Mouse (Mus musculus) layer of hippocampus, postnatal 10 days (tissue): Measurements from ENCODE around the gene Col4a1. TPM values are rescaled to one million over a fixed set of nuclear protein-coding genes. Genes with fewer than 3 reads are reported as not detected.

ENCODE experiments used
- DNase-seq, 2 experiments: peaks; one replicate each; pipeline ENCODE4 v3.0.0; 2021; ENCODE audit warnings: low spot score in 2 of 2
- total RNA-seq, 2 experiments: library from RNA; stranded (reverse); gene quantifications; 2 replicates each; pipeline ENCODE4 v1.2.3; 2021

Col4a1 gene
- total RNA-seq, 2 experiments from 2014 or later, result 125 to 139 TPM

DNA sequence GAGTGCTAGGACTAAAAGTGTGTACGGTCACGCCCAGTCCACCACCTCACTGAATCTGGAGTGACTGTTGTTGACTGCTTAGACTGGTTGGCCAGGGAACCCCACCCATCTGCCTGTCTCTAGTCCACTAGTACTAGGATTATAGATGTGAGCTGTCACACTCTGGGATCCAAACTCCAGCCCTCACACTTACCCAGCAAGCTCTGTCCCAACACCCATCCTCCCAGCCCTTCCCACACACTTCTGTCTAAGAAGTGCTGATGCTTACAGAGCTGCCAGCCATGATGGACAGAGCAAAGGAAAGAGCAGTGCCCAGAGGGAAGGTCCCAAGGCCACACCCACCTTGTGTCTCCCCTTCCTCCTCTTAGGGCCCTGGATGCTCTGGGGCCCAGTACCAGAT lies 127.0 kb downstream of the Col4a1 start:
- peak in 1 of 2 experiments; percentile 9 for DNase-seq

GRCm38 (mm10) chr8:11183611-11184031 lies 129.0 kb downstream of the Col4a1 start:
- peak in 1 of 2 experiments; percentile 10 for DNase-seq

GRCm38 (mm10) chr8:11182606-11183005 lies 130.0 kb downstream of the Col4a1 start:
- DNase-seq, result no peak

DNA sequence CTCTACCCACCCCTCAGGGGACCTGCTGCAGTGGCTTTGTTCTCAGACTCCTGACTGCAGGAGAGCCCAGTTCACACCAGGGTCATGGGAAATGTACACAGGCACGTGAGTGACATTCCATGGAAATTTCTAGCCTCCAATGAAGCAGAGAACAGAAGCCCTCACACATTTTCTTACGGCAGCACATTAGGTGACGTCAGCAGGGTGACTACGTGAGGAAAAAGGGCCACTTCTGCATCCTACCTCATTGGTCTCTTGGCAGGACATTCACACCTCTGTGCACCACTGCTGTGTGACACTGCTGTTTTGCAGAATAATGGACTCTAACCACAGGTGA lies 130.5 kb downstream of the Col4a1 start:
- no peak for DNase-seq

- DNase-seq, result no peak
Observed at GRCm38 (mm10) chr8:11181420-11182147, 131.0 kb downstream of the Col4a1 start.

DNA sequence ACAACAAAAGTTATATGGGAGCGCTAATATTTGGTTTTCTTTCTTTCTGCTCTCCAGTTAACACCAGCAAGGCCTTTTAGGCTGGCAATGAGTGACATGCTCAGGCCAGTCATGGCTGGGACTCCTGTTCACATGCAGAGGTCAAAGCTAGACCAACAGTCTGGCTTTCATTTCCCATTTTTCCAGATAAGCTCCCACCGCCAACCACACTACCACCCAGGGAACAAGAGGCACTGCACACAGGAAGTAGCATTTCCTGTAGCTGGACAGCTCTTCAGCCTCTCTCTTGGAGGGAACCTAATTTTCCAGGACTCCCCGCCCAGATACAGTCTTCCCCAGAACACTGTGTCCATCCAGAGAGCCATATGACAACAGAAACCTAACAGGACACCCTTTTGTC lies 132.8 kb downstream of the Col4a1 start:
- DNase-seq, result no peak

- DNase-seq, result no peak
Observed at GRCm38 (mm10) chr8:11176393-11176792, 136.2 kb downstream of the Col4a1 start.

DNA sequence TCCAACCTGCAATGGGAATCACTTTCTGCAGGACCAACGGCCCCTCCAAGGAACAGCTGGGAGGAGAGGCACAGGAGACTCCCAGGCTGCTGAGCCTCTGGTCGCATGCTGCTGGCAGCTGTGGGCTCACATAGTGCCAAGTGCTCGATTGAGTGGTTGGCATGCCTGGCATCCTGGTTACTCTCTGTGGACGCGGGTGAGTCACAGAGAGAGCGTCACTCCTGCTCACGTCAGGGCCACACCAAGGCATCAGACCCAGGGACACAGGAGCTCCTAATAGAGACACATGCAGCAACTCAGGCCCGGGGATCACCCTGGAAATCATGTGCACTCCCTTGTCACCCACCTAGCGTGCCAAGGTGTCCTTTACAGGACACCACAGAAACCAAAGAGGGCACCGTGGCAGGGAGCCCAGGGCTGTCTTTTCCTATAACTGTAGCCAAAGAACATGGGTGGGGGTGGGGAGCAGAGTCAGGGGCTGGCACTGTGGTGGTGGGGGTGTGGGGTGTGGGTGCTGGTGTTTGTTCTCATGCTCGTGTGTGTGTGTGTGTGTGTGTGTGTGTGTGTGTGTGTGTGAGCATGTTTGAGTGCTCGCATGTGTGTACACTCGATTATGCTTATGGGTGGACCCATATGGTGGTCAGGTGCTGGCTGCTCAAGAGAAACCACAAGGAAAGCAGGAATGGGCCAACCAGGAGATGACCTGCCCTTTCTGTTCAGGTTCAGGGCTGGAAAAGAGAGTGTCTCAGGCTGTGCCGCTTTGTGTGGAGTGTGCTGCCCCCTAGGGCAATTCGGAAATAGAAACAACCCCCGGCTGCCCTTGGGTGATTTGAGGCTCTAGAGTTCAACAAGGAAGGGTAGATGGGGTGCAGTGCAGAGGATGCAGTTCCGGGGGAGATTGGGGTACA lies 139.1 kb downstream of the Col4a1 start:
- DNase-seq, result peak; percentile 50 to 53

DNA sequence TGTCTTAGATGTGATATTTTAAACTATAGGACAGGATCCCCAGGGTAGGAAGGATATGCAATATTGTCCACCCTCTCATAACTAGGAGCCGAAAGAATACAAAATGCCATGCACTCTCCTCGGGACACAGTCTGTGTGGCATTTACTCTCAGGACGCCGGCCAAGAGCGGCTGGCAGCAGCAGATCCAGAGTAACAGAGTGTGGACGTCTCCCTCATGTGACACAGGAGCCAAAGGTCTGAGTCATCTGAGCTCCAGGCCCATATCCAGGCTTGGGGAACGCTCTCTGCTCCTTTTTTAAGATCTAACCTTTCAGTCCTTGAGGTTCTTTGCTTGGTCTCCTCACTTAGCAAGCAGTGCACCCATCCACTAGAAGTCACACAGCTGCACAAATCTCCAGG lies 141.1 kb downstream of the Col4a1 start:
- DNase-seq, result no peak

DNA sequence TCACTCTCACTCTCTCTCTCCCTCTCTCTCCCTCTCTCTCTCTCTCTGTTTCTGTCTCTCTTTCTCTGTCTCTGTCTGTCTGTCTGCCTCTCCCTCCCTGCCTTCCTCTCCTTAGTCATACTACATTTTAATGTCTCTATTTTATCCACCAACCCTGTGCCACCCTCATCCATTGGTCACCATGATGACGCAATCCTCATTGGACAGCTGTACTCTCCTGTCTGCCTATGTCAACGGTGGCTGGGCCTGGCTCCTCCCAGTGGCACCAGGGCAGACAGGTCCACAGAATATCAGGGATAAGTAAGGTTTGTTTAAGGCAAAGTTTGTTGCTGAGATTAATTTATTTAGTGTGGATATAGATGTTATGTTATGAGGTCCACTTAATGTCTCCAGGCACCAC lies 143.2 kb downstream of the Col4a1 start:
- DNase-seq, result no peak

DNA sequence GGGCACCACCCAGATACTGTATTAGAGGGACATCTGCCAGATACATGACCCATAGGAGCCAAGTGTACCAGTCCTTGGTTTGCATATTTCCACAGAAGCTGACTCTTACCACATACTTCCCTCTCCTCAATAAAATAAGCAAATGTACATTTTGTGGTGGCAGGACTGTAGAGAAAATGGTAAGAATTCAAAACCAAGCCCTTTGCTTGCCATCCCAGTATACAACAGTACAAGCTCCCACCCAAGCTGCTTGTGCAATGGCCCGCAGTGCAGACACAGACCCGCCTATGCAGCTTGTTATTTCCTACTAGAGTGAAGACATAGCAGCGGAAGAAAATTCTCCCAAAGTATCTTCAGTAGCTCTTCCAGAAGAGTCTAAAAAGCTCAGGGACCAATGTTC lies 143.8 kb downstream of the Col4a1 start:
- no peak for DNase-seq

DNA sequence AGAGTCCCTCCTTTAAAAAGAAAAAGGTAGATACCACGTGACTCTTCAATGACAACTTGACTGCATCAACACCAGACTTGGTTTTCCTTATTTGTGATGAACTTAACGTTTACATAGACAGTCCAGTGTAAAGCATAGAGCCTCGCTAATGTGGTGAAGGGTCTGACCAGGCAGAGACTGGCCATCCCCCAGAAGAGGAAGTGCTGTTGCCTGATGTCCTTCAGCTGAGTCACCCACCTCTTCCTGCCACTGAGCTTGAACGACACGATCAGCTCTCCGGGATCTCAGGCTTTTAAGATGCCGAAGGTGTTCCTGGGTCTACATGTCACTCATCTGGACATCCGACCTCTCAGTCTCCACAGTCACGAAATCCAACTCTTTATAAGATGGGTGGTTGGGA lies 144.7 kb downstream of the Col4a1 start:
- DNase-seq, result no peak

- no peak for DNase-seq
Observed at GRCm38 (mm10) chr8:11165592-11165991, 147.0 kb downstream of the Col4a1 start.

DNA sequence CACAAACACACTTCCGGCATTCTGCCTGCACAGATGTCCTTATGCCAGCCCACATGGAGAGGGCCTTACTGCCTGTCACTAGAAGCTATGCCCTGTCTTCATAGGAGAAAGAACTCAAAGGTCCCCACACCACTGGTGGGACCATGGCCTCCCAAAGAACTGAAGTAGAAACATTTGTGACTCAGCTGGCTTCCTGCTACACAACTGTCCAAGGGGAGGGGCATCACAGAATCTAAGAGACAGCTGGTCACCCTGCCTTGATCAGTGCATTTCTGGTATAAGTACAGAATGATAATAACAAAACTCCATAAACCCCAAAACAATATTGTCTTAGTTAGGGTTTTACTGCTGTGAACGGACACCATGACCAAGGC lies 156.3 kb downstream of the Col4a1 start:
- no peak for DNase-seq

DNA sequence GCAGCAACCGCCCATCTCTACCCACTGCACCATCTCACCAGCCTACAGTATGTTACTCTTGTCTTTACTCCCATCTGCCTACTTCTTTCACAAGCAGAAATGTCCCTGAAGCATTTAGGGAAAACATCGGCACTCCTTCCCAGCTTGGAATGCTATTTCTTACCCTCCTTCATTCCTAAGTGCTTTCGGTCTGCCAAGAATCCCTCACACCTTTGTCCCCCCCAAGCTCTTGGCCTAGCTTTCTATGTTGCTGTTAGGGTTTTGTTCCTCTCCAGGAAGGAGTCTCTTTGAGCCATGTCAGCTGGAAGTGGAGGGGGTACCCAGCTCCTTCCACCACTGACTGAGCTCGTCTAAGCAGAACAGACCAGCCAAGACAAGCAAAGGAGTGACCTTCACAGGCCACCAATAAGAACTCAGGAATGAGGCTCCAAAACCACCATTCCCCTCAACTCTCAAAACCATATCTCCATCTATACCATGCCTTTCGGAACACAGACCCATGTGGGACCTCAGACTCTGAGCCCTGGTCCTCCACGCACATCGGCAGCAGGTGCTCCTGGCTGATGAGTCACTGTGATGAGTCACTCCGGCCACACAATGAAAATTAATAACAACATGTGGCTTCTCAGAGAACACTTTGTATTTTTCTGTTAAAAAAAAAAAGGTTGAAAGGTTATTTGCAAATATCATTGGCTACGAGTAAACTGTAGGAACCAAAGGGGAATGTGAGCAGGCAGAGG lies 156.9 kb downstream of the Col4a1 start:
- no peak for DNase-seq

DNA sequence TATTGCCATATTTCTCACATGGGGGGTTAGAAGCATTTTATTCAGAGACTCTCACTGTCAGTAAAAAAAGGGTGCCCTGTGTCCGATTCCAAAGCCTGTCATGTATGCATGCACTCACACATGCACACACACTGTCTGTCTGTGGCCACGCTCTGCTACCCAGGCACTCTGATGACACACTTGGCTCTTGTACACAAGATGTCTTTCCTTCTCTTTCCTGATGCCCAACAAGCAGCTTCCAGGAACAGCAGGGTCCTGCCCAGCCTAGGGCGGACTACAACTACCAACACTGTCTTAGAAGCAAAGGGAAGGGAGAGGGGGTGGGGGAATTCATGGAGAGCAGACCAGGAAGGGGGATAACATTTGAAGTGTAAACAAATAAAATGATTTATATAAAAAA lies 162.4 kb downstream of the Col4a1 start:
- no peak for DNase-seq

DNA sequence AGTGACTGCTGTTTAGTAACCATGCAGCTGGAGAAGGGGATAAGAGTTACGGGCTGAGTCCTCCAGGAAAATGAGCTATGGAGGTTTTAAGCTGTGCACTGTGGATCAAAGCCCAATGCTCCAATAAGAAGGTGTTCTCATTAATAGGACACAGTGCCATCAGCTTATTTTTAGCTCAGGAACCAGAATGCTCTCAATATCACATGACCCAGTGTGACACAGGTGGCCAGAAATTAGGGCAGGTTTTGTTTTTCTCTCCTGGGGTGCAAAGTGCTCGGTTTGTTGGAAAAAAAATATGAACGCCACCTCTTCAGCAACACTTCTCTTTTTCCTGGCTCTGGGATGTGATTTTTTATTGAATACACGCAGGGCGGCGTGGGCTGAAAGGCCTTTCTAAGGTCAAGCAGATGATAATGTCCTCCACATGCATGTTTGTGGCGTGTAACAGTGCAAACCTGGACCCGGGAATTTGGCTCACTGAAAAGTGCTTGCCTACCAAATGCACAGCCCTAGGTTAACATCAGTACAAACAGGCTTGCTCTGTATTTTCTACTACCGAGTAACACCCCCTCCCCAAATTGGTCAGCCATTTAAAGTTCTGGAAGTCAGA lies 163.3 kb downstream of the Col4a1 start:
- DNase-seq, result no peak

DNA sequence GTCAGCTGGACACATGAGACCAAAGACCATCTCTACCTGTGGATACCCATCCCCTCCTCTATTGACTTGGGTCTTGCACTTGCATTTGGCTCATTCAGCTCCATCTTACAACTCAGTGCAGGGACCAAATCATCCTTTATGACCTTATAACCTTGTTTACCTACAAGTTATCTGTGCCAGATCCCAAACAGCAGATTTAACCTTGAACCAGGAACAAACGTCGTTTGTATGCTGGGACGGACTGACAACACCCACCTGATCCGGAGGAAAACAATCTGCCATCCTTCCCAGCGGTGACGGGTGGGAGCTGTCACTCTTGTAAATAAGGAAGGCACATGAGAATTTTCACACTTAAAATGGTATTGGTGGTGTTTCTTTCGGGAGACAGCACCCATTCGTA lies 163.8 kb downstream of the Col4a1 start:
- no peak for DNase-seq
